Mouse (Mus musculus) liver, adult 2 months (tissue): ENCODE measurements around the gene Ankrd65. TPM values are rescaled to one million over a fixed set of nuclear protein-coding genes. Genes with fewer than 3 reads are reported as not detected.
A peak's percentile ranks its signal among the peaks of the same experiment; 100 is the strongest.
"Not testable (repeated sequence)": the region's sequence is repeated elsewhere in the genome, so short reads cannot be mapped to it uniquely, and the experiment has no call there.

Experiments
- DNase-seq: peaks from one replicate; pipeline ENCODE4 v3.0.0-alpha.2; 2011; ENCODE audit warnings: low read depth, low spot score; ENCODE audit errors: extremely low read depth
- H3K27ac ChIP-seq: fragments of 200-500 bp; replicated peaks from 2 replicates; pipeline ENCODE4 v1.5.1; 2012; ENCODE audit warnings: low read depth, mild to moderate bottlenecking, control low read depth, inconsistent platforms, low read length; ENCODE audit not compliant: insufficient read depth
- H3K27me3 ChIP-seq: fragments of 200-500 bp; 2 replicates; pipeline ENCODE4 v1.6.1; 2012; ENCODE audit warnings: mild to moderate bottlenecking, moderate library complexity, low read length, inconsistent platforms; ENCODE audit not compliant: control insufficient read depth, insufficient read depth
- H3K36me3 ChIP-seq: fragments of 200-500 bp; 2 replicates; pipeline ENCODE4 v1.6.1; 2012; ENCODE audit warnings: low read length, inconsistent platforms; ENCODE audit not compliant: control insufficient read depth, insufficient read depth
- H3K4me1 ChIP-seq: fragments of 200-500 bp; 2 replicates; pipeline ENCODE4 v1.6.1; 2011; ENCODE audit warnings: low read length; ENCODE audit not compliant: control insufficient read depth, insufficient read depth
- H3K4me3 ChIP-seq: fragments of 200-500 bp; 2 replicates; pipeline ENCODE4 v1.5.1; 2011; ENCODE audit warnings: low read depth, mild to moderate bottlenecking, control low read depth, low read length, moderate library complexity; ENCODE audit not compliant: insufficient read depth
- H3K79me2 ChIP-seq: fragments of 200-500 bp; 2 replicates; pipeline ENCODE4 v1.6.1; 2012; ENCODE audit warnings: inconsistent platforms, mild to moderate bottlenecking, low read length, moderate library complexity; ENCODE audit not compliant: control insufficient read depth, insufficient read depth
- H3K9ac ChIP-seq: fragments of 200-500 bp; 2 replicates; pipeline ENCODE4 v1.6.1; 2012; ENCODE audit warnings: low read depth, mild to moderate bottlenecking, control low read depth, inconsistent platforms, low read length
- CTCF ChIP-seq: fragments of 200-500 bp; IDR thresholded peaks from 2 replicates; pipeline ENCODE4 v1.5.1; 2011; ENCODE audit warnings: low read depth, low read length, control low read depth
- POLR2A ChIP-seq: fragments of 200-500 bp; IDR thresholded peaks from 2 replicates; pipeline ENCODE4 v1.6.1; 2011; ENCODE audit warnings: low read length, control low read depth; ENCODE audit not compliant: insufficient read depth; ENCODE audit errors: extremely low read depth
- WGBS: fragments of 180-500 bp; shearing (Covaris S2); methylation state at CpG from one replicate; pipeline ENCODE4 v1.1.7; 2018; 5-methylcytosine and 5-hydroxymethylcytosine counted together
- polyA plus RNA-seq: library from polyadenylated mRNA; depleted of rRNA; stranded (reverse); fragments of >200 nt; gene quantifications from 2 replicates; pipeline ENCODE4 v1.2.3, GENCODE M21; 2012
- total RNA-seq: library from RNA; depleted of rRNA; stranded (reverse); fragments of >200 nt; gene quantifications from 2 replicates; pipeline ENCODE4 v1.2.3, GENCODE M21; 2014

Gene Ankrd65
- total and polyA plus RNA-seq, 2 experiments: not detected

- peak overlapping the region; percentile 74 for H3K4me3 ChIP-seq
- no peaks in the 10 kb centered on the region for H3K79me2 ChIP-seq
- H3K27ac ChIP-seq: peak overlapping the region; percentile 97
- TF ChIP-seq CTCF: peak; percentile 66
- peak; percentile 93 for TF ChIP-seq POLR2A
- H3K4me1 ChIP-seq: no peaks in the 10 kb centered on the region; the same call in 1 of the 2 replicates
- no peaks in the 10 kb centered on the region for H3K36me3 ChIP-seq
- H3K9ac ChIP-seq: peak overlapping the region; percentile 98
- peak; percentile 82 for DNase-seq
- under 1% methylated on average over 51 of the region's 52 CpGs for WGBS
- no peaks in the 10 kb centered on the region for H3K27me3 ChIP-seq
Measured at GRCm38 (mm10) chr4:155784081-155784701, 6.0 kb upstream of the Ankrd65 start.

GRCm38 (mm10) chr4:155785246-155785645 is 5.0 kb upstream of the Ankrd65 start:
- Histone ChIP-seq H3K4me3 (no peak overlapping the region), H3K27me3 (no peaks in the 10 kb centered on the region), H3K9ac (no peak overlapping the region), H3K4me1 (no peaks in the 10 kb centered on the region; the same call in 1 of the 2 replicates), H3K36me3 (no peaks in the 10 kb centered on the region), H3K79me2 (no peaks in the 10 kb centered on the region), H3K27ac (no peak overlapping the region)
- DNase-seq: no peak
- TF ChIP-seq POLR2A (no peak), CTCF (no peak)
- 95% methylated on average over 10 of the region's 10 CpGs for WGBS

GRCm38 (mm10) chr4:155785819-155786218 is 4.4 kb upstream of the Ankrd65 start, which contains the start of gene Tmem88b:
TSS of gene Tmem88b (minus strand) at chr4:155785874.
- H3K79me2 ChIP-seq: no peaks in the 10 kb centered on the region
- peak within 1 kb of the TSS; percentile 98; the same call in 1 of the 2 replicates for H3K9ac ChIP-seq
- no peak for DNase-seq
- H3K27ac ChIP-seq: peak within 1 kb of the TSS; percentile 97
- WGBS: 83% methylated on average over 5 of the region's 5 CpGs
- H3K4me1 ChIP-seq: no peaks in the 10 kb centered on the region; the same call in 1 of the 2 replicates
- no peaks in the 10 kb centered on the region for H3K36me3 ChIP-seq
- TF ChIP-seq CTCF (0 out of 2 replicates have a peak, but pooled peaks have one; percentile 9), POLR2A (no peak)
- peak within 1 kb of the TSS; percentile 74; the same call in 1 of the 2 replicates for H3K4me3 ChIP-seq
- no peaks in the 10 kb centered on the region for H3K27me3 ChIP-seq

DNA sequence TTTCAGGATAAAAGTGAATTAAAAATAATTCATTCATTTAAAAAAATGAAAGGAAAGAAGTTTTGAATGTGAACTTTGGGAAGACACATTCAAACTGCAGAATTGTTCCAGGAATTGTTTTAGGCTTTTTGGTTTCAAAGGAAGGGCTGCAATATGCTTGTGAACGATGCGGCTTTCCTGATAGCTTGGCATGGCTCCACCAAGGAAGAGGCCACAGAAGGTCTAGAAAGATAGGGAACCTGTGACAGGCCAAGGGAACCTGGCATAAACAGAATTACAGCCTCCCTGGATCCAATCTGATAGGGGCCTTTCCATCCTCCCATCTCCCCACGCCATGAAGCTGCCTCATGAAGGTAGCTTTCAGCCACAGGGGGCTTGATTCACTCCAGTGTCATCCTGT is 1.9 kb upstream of the Ankrd65 start:
- Histone ChIP-seq H3K27me3 (no peaks in the 10 kb centered on the region), H3K27ac (no peak overlapping the region), H3K4me3 (no peak overlapping the region), H3K9ac (no peak overlapping the region), H3K79me2 (no peaks in the 10 kb centered on the region), H3K4me1 (no peaks in the 10 kb centered on the region; the same call in 1 of the 2 replicates), H3K36me3 (no peaks in the 10 kb centered on the region)
- WGBS: 92% methylated on average over 3 of the region's 3 CpGs
- no peak for DNase-seq
- TF ChIP-seq POLR2A (no peak), CTCF (no peak)

GRCm38 (mm10) chr4:155788833-155789232 is 1.4 kb upstream of the Ankrd65 start:
- not testable (repeated sequence) for DNase-seq, H3K79me2 ChIP-seq, H3K4me3 ChIP-seq, H3K4me1 ChIP-seq, H3K27ac ChIP-seq, H3K9ac ChIP-seq, H3K27me3 ChIP-seq, H3K36me3 ChIP-seq
- WGBS: 91% methylated on average over 4 of the region's 4 CpGs

GRCm38 (mm10) chr4:155790650-155791161 is 467 bp downstream of the Ankrd65 start:
- Histone ChIP-seq H3K9ac (no peak overlapping the region), H3K36me3 (no peaks in the 10 kb centered on the region), H3K4me1 (no peaks in the 10 kb centered on the region), H3K79me2 (no peaks in the 10 kb centered on the region), H3K27me3 (no peaks in the 10 kb centered on the region), H3K27ac (no peak overlapping the region), H3K4me3 (no peak overlapping the region)
- no peak for TF ChIP-seq CTCF
- TF ChIP-seq POLR2A: no peak
- DNase-seq: no peak
- 53% methylated on average over 3 of the region's 3 CpGs for WGBS
